Comparison of ENCODE assay signal across 13 mouse cellular contexts in the genomic region with DNA sequence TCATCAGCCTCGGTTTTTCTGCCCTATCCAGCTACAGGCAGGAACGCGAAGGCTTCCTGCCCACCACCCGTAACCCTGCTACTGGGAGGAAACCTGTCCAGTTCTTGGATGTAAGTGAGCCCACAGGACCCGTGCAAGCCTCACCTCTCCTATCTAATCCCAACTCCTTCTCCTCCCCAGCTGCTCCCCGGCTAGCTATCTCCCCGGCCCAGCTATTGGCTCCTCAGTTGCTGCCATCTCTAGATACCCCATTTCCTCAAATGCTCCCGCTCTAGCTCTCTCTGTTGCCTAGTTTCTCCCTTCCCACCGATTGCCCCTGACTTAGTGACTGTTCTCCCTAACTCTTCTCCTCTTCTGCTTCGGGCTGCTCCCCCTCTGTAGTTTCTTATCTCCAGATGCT. TPM values are rescaled to one million over a fixed set of nuclear protein-coding genes. Genes with fewer than 3 reads are reported as not detected.
A peak's percentile ranks its signal among the peaks of the same experiment; 100 is the strongest.
DNase-seq lines count a peak whose midpoint lies in the region; ATAC-seq and TF ChIP-seq lines count a peak whose summit lies in the region.
"Had no signal": no experiment of that assay in that cellular context is flagged by ENCODE, and none has a peak within 500 bp of the region (broad histone marks: within the 10 kb centered on the region; RNA-seq: fewer than 3 reads in every experiment).

No protein-coding gene starts in this region.

- H3K27ac ChIP-seq in forebrain, embryonic 11.5 days (ENCODE audit: low read depth, low read length): no peak overlapping the region
- no peak overlapping the region for H3K27ac ChIP-seq in forebrain, postnatal 0 days (ENCODE audit: low read depth, low read length)
- H3K27ac ChIP-seq in lung, embryonic 16.5 days (ENCODE audit: low read length): peak overlapping the region; percentile 67
- H3K27ac ChIP-seq in limb, embryonic 13.5 days: no peak overlapping the region

- 30% methylated on average over 10 of the region's 10 CpGs for WGBS in forebrain, embryonic 11.5 days
- 30% methylated on average over 8 of the region's 10 CpGs for WGBS in forebrain, postnatal 0 days
- WGBS in lung, embryonic 16.5 days: 16% methylated on average over 10 of the region's 10 CpGs
- 19% methylated on average over 10 of the region's 10 CpGs for WGBS in limb, embryonic 13.5 days

- ATAC-seq in forebrain, embryonic 11.5 days (replicated peaks; ENCODE audit: low FRiP score): no peak
- no peak for ATAC-seq in forebrain, postnatal 0 days
- no peak for ATAC-seq in lung, embryonic 16.5 days (ENCODE audit: low read depth)
- ATAC-seq in limb, embryonic 13.5 days (ENCODE audit: low FRiP score, low read depth): no peak

- 0 out of 2 replicates have a peak overlapping the region, but pooled peaks have one; percentile 11 for H3K4me2 ChIP-seq in forebrain, embryonic 11.5 days (ENCODE audit: low read depth, low read length, severe bottlenecking)
- no peak overlapping the region for H3K4me2 ChIP-seq in forebrain, postnatal 0 days (ENCODE audit: low read depth)
- peak overlapping the region; percentile 53 for H3K4me2 ChIP-seq in lung, embryonic 16.5 days (ENCODE audit: low read depth, low read length)
- H3K4me2 ChIP-seq in limb, embryonic 13.5 days (replicated peaks): peak overlapping the region; percentile 44

- H3K4me3 ChIP-seq in forebrain, embryonic 11.5 days (ENCODE audit: low read depth, low read length): no peak overlapping the region
- no peak overlapping the region for H3K4me3 ChIP-seq in forebrain, postnatal 0 days (ENCODE audit: low read depth, low read length)
- H3K4me3 ChIP-seq in lung, embryonic 16.5 days (ENCODE audit: low read length): peak overlapping the region; percentile 47
- peak overlapping the region; percentile 18; the same call in 1 of the 2 replicates for H3K4me3 ChIP-seq in limb, embryonic 13.5 days

- H3K4me1 ChIP-seq in forebrain, embryonic 11.5 days (replicated peaks; ENCODE audit: control insufficient read depth, insufficient read depth, low read length): no peaks in the 10 kb centered on the region
- no peaks in the 10 kb centered on the region for H3K4me1 ChIP-seq in forebrain, postnatal 0 days (ENCODE audit: insufficient read depth)
- H3K4me1 ChIP-seq in lung, embryonic 16.5 days (replicated peaks; ENCODE audit: control insufficient read depth, insufficient read depth, low read length): no peaks in the 10 kb centered on the region
- H3K4me1 ChIP-seq in limb, embryonic 13.5 days: no peaks in the 10 kb centered on the region

- no peak for DNase-seq in forebrain, embryonic 11.5 days (ENCODE audit: low spot score)
- no peak for DNase-seq in forebrain, postnatal 0 days
- DNase-seq in lung, postnatal 25 days (ENCODE audit: low spot score): no peak
- peak; percentile 18 to 22 for DNase-seq in spleen, postnatal 14 days (ENCODE audit: low spot score in 2 of 2)
- DNase-seq in layer of hippocampus, postnatal 25 days (ENCODE audit: extremely low spot score in 1 of 2, low spot score in 1 of 2): no peak
- no peak for DNase-seq in cerebellum, adult 9-11 months
- DNase-seq: cerebellum, adult 18-20 months; thymus, postnatal 4 days had no signal

- no peaks in the 10 kb centered on the region for H3K27me3 ChIP-seq in forebrain, embryonic 11.5 days (ENCODE audit: control insufficient read depth, insufficient read depth, low read length)
- H3K27me3 ChIP-seq in forebrain, postnatal 0 days (ENCODE audit: insufficient read depth, low read length): no peaks in the 10 kb centered on the region
- H3K27me3 ChIP-seq in lung, embryonic 16.5 days (ENCODE audit: control insufficient read depth, insufficient read depth, low read depth, low read length): no peaks in the 10 kb centered on the region
- peaks cover 17% of the 10 kb centered on the region; the same call in 1 of the 2 replicates for H3K27me3 ChIP-seq in limb, embryonic 13.5 days

- H3K36me3 ChIP-seq in forebrain, embryonic 11.5 days (ENCODE audit: control insufficient read depth, insufficient read depth, low read length): no peaks in the 10 kb centered on the region
- H3K36me3 ChIP-seq in forebrain, postnatal 0 days (ENCODE audit: insufficient read depth): no peaks in the 10 kb centered on the region
- H3K36me3 ChIP-seq in lung, embryonic 16.5 days (ENCODE audit: control insufficient read depth, insufficient read depth, low read length): no peaks in the 10 kb centered on the region
- H3K36me3 ChIP-seq in limb, embryonic 13.5 days: no peaks in the 10 kb centered on the region

- no peak overlapping the region for H3K9ac ChIP-seq in forebrain, embryonic 11.5 days (ENCODE audit: low read length)
- H3K9ac ChIP-seq in forebrain, postnatal 0 days: no peak overlapping the region
- peak overlapping the region; percentile 62 for H3K9ac ChIP-seq in lung, embryonic 16.5 days (ENCODE audit: low read length)
- no peak overlapping the region for H3K9ac ChIP-seq in limb, embryonic 13.5 days

- TF ChIP-seq CTCF in forebrain, postnatal 0 days (IDR thresholded peaks at IDR 0.05; ENCODE audit: low read depth): no peak

- H3K9me3 ChIP-seq in forebrain, embryonic 11.5 days (ENCODE audit: control insufficient read depth, low read length): no peaks in the 10 kb centered on the region
- H3K9me3 ChIP-seq in forebrain, postnatal 0 days (ENCODE audit: low read length): no peaks in the 10 kb centered on the region
- H3K9me3 ChIP-seq in lung, embryonic 16.5 days (ENCODE audit: control insufficient read depth, low read length): no peaks in the 10 kb centered on the region; the same call in 1 of the 2 replicates
- H3K9me3 ChIP-seq in limb, embryonic 13.5 days: no peaks in the 10 kb centered on the region

RNA-seq across cellular contexts. Expression of a gene that starts 1.1 kb away (rescaled TPM):
- polyA plus RNA-seq in forebrain, embryonic 11.5 days (2014; fragmentation: Nextera tagmentation; extraction: Ambion mirVana): 5.4 and 6.1 TPM in 2 replicates
- 15.3 and 20.8 TPM in 2 replicates for total RNA-seq in forebrain, postnatal 0 days (2014; rRNA removed)
- 21.5 and 25.0 TPM in 2 replicates for polyA plus RNA-seq in forebrain, postnatal 0 days (2015; fragmentation: Nextera tagmentation; extraction: Ambion mirVana)
- polyA plus RNA-seq in lung, embryonic 16.5 days (2015; fragmentation: Nextera tagmentation; extraction: Ambion mirVana): 101 and 104 TPM in 2 replicates
- 0.93 and 1.0 TPM in 2 replicates for polyA plus RNA-seq in limb, embryonic 13.5 days (2015; fragmentation: Nextera tagmentation; extraction: Ambion mirVana)
- total RNA-seq in layer of hippocampus, postnatal 25 days (2021): 1 to 10 TPM; 5.3 to 7.9 TPM

RNA-seq across cellular contexts. Expression of a gene that starts 19.8 kb away (rescaled TPM):
- polyA plus RNA-seq in forebrain, embryonic 11.5 days (2014; fragmentation: Nextera tagmentation; extraction: Ambion mirVana): 40.4 and 47.1 TPM in 2 replicates
- 36.9 and 44.9 TPM in 2 replicates for total RNA-seq in forebrain, postnatal 0 days (2014; rRNA removed)
- 40.0 and 45.4 TPM in 2 replicates for polyA plus RNA-seq in forebrain, postnatal 0 days (2015; fragmentation: Nextera tagmentation; extraction: Ambion mirVana)
- 48.9 and 53.2 TPM in 2 replicates for polyA plus RNA-seq in lung, embryonic 16.5 days (2015; fragmentation: Nextera tagmentation; extraction: Ambion mirVana)
- polyA plus RNA-seq in limb, embryonic 13.5 days (2015; fragmentation: Nextera tagmentation; extraction: Ambion mirVana): 46.3 and 49.0 TPM in 2 replicates
- 10 to 100 TPM; 23.2 to 29.7 TPM for total RNA-seq in layer of hippocampus, postnatal 25 days (2021)

RNA-seq across cellular contexts. Expression of a gene that starts 55.2 kb away (rescaled TPM):
- not detected in 2 replicates for polyA plus RNA-seq in forebrain, embryonic 11.5 days (2014; fragmentation: Nextera tagmentation; extraction: Ambion mirVana)
- total RNA-seq in forebrain, postnatal 0 days (2014; rRNA removed): not detected in 2 replicates
- not detected in 2 replicates for polyA plus RNA-seq in forebrain, postnatal 0 days (2015; fragmentation: Nextera tagmentation; extraction: Ambion mirVana)
- polyA plus RNA-seq in lung, embryonic 16.5 days (2015; fragmentation: Nextera tagmentation; extraction: Ambion mirVana): not detected in 2 replicates
- not detected in 2 replicates for polyA plus RNA-seq in limb, embryonic 13.5 days (2015; fragmentation: Nextera tagmentation; extraction: Ambion mirVana)
- not detected for total RNA-seq in layer of hippocampus, postnatal 25 days (2021)
- total RNA-seq: gastrocnemius, postnatal 4 days; left cerebral cortex, postnatal 25 days had no signal
- polyA plus RNA-seq: neural tube, embryonic 14.5 days had no signal

Comparison
In these comparisons a context has a peak if more than half of its experiments do, and no peak if none do; other contexts are left out.
1. DNase-seq: peak in spleen, postnatal 14 days (2 of 2); none in forebrain, embryonic 11.5 days (single experiment), forebrain, postnatal 0 days (single experiment), lung, postnatal 25 days (single experiment), layer of hippocampus, postnatal 25 days (0 of 2) and cerebellum, adult 9-11 months (single experiment).
2. H3K4me3 ChIP-seq: peak in lung, embryonic 16.5 days (single experiment) and limb, embryonic 13.5 days (single experiment); none in forebrain, embryonic 11.5 days (single experiment) and forebrain, postnatal 0 days (single experiment).